In the genomic region with DNA sequence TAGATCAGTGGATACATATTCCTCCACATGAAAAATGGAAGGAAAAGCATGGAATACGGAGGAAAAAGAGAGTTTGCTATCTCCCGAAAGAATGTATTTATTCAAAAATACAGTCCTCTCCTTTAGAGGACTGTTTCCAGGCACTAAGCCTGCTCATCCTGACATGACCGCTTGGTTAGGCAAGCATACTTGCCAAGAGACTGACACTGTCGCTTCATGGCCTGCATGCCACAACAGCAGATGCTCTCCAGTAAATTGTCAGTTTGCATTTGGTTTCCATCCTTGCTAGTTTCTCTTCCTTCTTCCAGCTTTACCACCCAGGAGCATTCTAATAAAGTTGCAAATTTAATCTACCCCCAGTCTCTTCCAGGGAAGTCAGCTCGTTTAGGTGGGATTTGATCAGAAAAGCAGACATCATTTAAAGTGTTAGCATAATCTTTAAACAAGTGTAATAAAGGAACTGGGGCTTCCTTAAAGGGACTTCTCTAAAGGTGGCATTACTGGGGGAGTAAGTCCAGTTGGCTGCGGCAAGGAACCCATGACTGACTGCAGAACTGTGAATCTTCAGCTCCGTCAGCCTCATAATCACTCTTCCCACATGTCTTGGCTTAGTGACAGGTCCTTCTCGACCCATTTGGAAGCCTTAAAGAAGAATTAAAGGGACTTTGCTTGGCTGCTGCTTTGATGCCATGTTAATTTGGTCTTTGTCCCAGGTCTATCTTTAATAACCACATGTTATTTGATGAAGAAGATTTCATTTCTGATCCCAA, we compare ENCODE assay signal across 33 mouse cellular contexts. TPM values are rescaled to one million over a fixed set of nuclear protein-coding genes. Genes with fewer than 3 reads are reported as not detected.
DNase-seq lines count a peak whose midpoint lies in the region; ATAC-seq and TF ChIP-seq lines count a peak whose summit lies in the region.
"Had no signal": no experiment of that assay in that cellular context is flagged by ENCODE, and none has a peak within 500 bp of the region (broad histone marks: within the 10 kb centered on the region; RNA-seq: fewer than 3 reads in every experiment).

No protein-coding gene starts in this region.

- ATAC-seq in erythroblast, adult 5-6 weeks (replicated peaks; ENCODE audit: low FRiP score, poor library complexity, severe bottlenecking), result no peak
- no peak for ATAC-seq in liver, embryonic 11.5 days (replicated peaks; ENCODE audit: low FRiP score)
- no peak for ATAC-seq in liver, embryonic 14.5 days (ENCODE audit: insufficient read depth)
- ATAC-seq in forebrain, embryonic 13.5 days, result no peak
- ATAC-seq: CD4-positive, CD25-positive, alpha-beta regulatory T cell, adult 4 months; forebrain, embryonic 14.5 days; inflammation-experienced regulatory T-cells, adult 6 months; midbrain, embryonic 13.5 days had no signal

- 86% methylated on average over 8 of the region's 8 CpGs for WGBS in liver, embryonic 11.5 days
- WGBS in liver, embryonic 14.5 days (ENCODE audit: insufficient replicate concordance), result 70% methylated on average over 8 of the region's 8 CpGs
- WGBS in forebrain, embryonic 13.5 days, result 86% methylated on average over 8 of the region's 8 CpGs

- H3K36me3 ChIP-seq in erythroblast, embryonic 14.5 days (ENCODE audit: control insufficient read depth), result peaks cover 66% of the 10 kb centered on the region
- peaks cover 5% of the 10 kb centered on the region; the same call in 1 of the 2 replicates for H3K36me3 ChIP-seq in liver, embryonic 11.5 days (ENCODE audit: control insufficient read depth, insufficient read depth, low read length)
- H3K36me3 ChIP-seq in liver, embryonic 14.5 days (replicated peaks; ENCODE audit: control insufficient read depth, insufficient read depth, low read depth), result peaks cover 21% of the 10 kb centered on the region
- peaks cover 26% of the 10 kb centered on the region for H3K36me3 ChIP-seq in forebrain, embryonic 13.5 days (ENCODE audit: poor library complexity, severe bottlenecking)

- H3K9ac ChIP-seq in liver, embryonic 11.5 days (ENCODE audit: low read depth, low read length), result no peak overlapping the region
- peak overlapping the region; percentile 63 for H3K9ac ChIP-seq in liver, embryonic 14.5 days (replicated peaks)
- no peak overlapping the region for H3K9ac ChIP-seq in forebrain, embryonic 13.5 days
- H3K9ac ChIP-seq: embryonic facial prominence, embryonic 12.5 days; heart, embryonic 13.5 days; hindbrain, embryonic 12.5 days; midbrain, embryonic 13.5 days; neural tube, embryonic 12.5 days had no signal

- no peak for TF ChIP-seq CTCF in liver, embryonic 14.5 days (IDR thresholded peaks at IDR 0.05; ENCODE audit: low read depth)

- H3K4me1 ChIP-seq in erythroblast, embryonic 14.5 days (ENCODE audit: control insufficient read depth), result peaks cover 49% of the 10 kb centered on the region
- peaks cover 9% of the 10 kb centered on the region for H3K4me1 ChIP-seq in liver, embryonic 11.5 days (replicated peaks; ENCODE audit: control insufficient read depth, insufficient read depth, low read length)
- peaks cover 40 to 45% of the 10 kb centered on the region in 2 experiments for H3K4me1 ChIP-seq in liver, embryonic 14.5 days (replicated peaks; ENCODE audit: control insufficient read depth in 2 of 2, insufficient read depth in 2 of 2, low read length in 1 of 2)
- no peaks in the 10 kb centered on the region for H3K4me1 ChIP-seq in forebrain, embryonic 13.5 days
- H3K4me1 ChIP-seq: embryonic facial prominence, embryonic 12.5 days; heart, embryonic 13.5 days; hindbrain, embryonic 12.5 days; midbrain, embryonic 13.5 days; neural tube, embryonic 12.5 days had no signal

- H3K4me3 ChIP-seq in erythroblast, embryonic 14.5 days (replicated peaks), result peak overlapping the region; percentile 40
- no peak overlapping the region for H3K4me3 ChIP-seq in liver, embryonic 11.5 days (ENCODE audit: low read depth, low read length)
- peak overlapping the region in 1 of 2 experiments; percentile 36; a peak in 1 of 4 replicates for H3K4me3 ChIP-seq in liver, embryonic 14.5 days (ENCODE audit: insufficient read depth in 1 of 2, low read depth in 2 of 2, low read length in 2 of 2)
- H3K4me3 ChIP-seq in forebrain, embryonic 13.5 days, result no peak overlapping the region
- H3K4me3 ChIP-seq: embryonic facial prominence, embryonic 12.5 days; heart, embryonic 13.5 days; hindbrain, embryonic 12.5 days; midbrain, embryonic 13.5 days; neural tube, embryonic 12.5 days had no signal

- no peaks in the 10 kb centered on the region for H3K27me3 ChIP-seq in erythroblast, embryonic 14.5 days (ENCODE audit: control insufficient read depth)
- no peaks in the 10 kb centered on the region for H3K27me3 ChIP-seq in liver, embryonic 11.5 days (replicated peaks; ENCODE audit: control insufficient read depth, insufficient read depth, low read length)
- no peaks in the 10 kb centered on the region for H3K27me3 ChIP-seq in liver, embryonic 14.5 days (ENCODE audit: control insufficient read depth, insufficient read depth, low read length)
- H3K27me3 ChIP-seq in forebrain, embryonic 13.5 days, result no peaks in the 10 kb centered on the region
- H3K27me3 ChIP-seq: embryonic facial prominence, embryonic 12.5 days; heart, embryonic 13.5 days; hindbrain, embryonic 12.5 days; midbrain, embryonic 13.5 days; neural tube, embryonic 12.5 days had no signal

- no peak for TF ChIP-seq EP300 in liver, embryonic 14.5 days (IDR thresholded peaks at IDR 0.05; ENCODE audit: low read depth)

- H3K9me3 ChIP-seq in erythroblast, embryonic 14.5 days (ENCODE audit: control insufficient read depth, low read length), result peaks cover 4% of the 10 kb centered on the region
- H3K9me3 ChIP-seq in liver, embryonic 11.5 days (ENCODE audit: control insufficient read depth, low read length), result no peaks in the 10 kb centered on the region
- H3K9me3 ChIP-seq in liver, embryonic 14.5 days (ENCODE audit: control insufficient read depth, low read length), result no peaks in the 10 kb centered on the region
- no peaks in the 10 kb centered on the region for H3K9me3 ChIP-seq in forebrain, embryonic 13.5 days (replicated peaks)
- H3K9me3 ChIP-seq: embryonic facial prominence, embryonic 12.5 days; heart, embryonic 13.5 days; hindbrain, embryonic 12.5 days; midbrain, embryonic 13.5 days; neural tube, embryonic 12.5 days had no signal

- DNase-seq in liver, embryonic 11.5 days (ENCODE audit: low spot score), result no peak
- DNase-seq in liver, result no peak
- no peak for DNase-seq in liver, embryonic 14.5 days (ENCODE audit: low read depth in 3 of 3, low spot score in 3 of 3)
- DNase-seq in lung, postnatal 14 days, result no peak
- DNase-seq: adrenal gland, postnatal 14 days; cerebellum, postnatal 25 days; gastrocnemius, postnatal 10 days; kidney, adult 8-10 months; kidney, postnatal 10 days; lung, adult 18-20 months; lung, postnatal 10 days; retina, postnatal 1 day; right cerebral cortex, postnatal 4 days; thymus, adult 2 months had no signal

- peak overlapping the region; percentile 49 for H3K4me2 ChIP-seq in liver, embryonic 11.5 days
- peak overlapping the region; percentile 71 for H3K4me2 ChIP-seq in liver, embryonic 14.5 days (ENCODE audit: low read depth)
- no peak overlapping the region for H3K4me2 ChIP-seq in forebrain, embryonic 13.5 days
- H3K4me2 ChIP-seq: embryonic facial prominence, embryonic 12.5 days; heart, embryonic 13.5 days; hindbrain, embryonic 12.5 days; midbrain, embryonic 13.5 days; neural tube, embryonic 12.5 days had no signal

- peak overlapping the region; percentile 91 for H3K27ac ChIP-seq in liver, embryonic 11.5 days (ENCODE audit: low read depth, low read length)
- peak overlapping the region; percentile 99 for H3K27ac ChIP-seq in liver, embryonic 14.5 days
- no peak overlapping the region for H3K27ac ChIP-seq in forebrain, embryonic 13.5 days
- H3K27ac ChIP-seq: embryonic facial prominence, embryonic 12.5 days; heart, embryonic 13.5 days; hindbrain, embryonic 12.5 days; midbrain, embryonic 13.5 days; neural tube, embryonic 12.5 days had no signal

RNA-seq across cellular contexts. Expression of a gene that starts 15.1 kb away (rescaled TPM):
- 0.08 TPM in 1 of 2 replicates, not detected in the other for polyA plus RNA-seq in erythroblast, embryonic 14.5 days (2012)
- total RNA-seq in erythroblast, adult 5-6 weeks (2015; ENCODE audit: low replicate concordance), result 10.4 and 12.3 TPM in 2 replicates
- 4.3 and 7.7 TPM in 2 replicates for total RNA-seq in erythroblast, adult 5-6 weeks (2017; ENCODE audit: low replicate concordance)
- polyA plus RNA-seq in liver, embryonic 11.5 days (2014; fragmentation: Nextera tagmentation; extraction: Ambion mirVana), result 42.6 and 43.9 TPM in 2 replicates
- 7.3 and 12.6 TPM in 2 replicates for polyA plus RNA-seq in liver, embryonic 14.5 days (2012; rRNA removed)
- 24.3 and 27.6 TPM in 2 replicates for polyA plus RNA-seq in liver, embryonic 14.5 days (2014; fragmentation: Nextera tagmentation; extraction: Ambion mirVana)
- polyA plus RNA-seq in forebrain, embryonic 13.5 days (2015; fragmentation: Nextera tagmentation; extraction: Ambion mirVana), result 20.3 and 25.8 TPM in 2 replicates

RNA-seq across cellular contexts. Expression of a gene that starts 15.2 kb away (rescaled TPM):
- not detected in 2 replicates for polyA plus RNA-seq in erythroblast, embryonic 14.5 days (2012)
- total RNA-seq in erythroblast, adult 5-6 weeks (2015; ENCODE audit: low replicate concordance), result not detected in 2 replicates
- total RNA-seq in erythroblast, adult 5-6 weeks (2017; ENCODE audit: low replicate concordance), result not detected in 2 replicates
- polyA plus RNA-seq in liver, embryonic 11.5 days (2014; fragmentation: Nextera tagmentation; extraction: Ambion mirVana), result not detected in 2 replicates
- polyA plus RNA-seq in liver, embryonic 14.5 days (2012; rRNA removed), result not detected in 2 replicates
- polyA plus RNA-seq in liver, embryonic 14.5 days (2014; fragmentation: Nextera tagmentation; extraction: Ambion mirVana), result not detected in 2 replicates
- polyA plus RNA-seq in forebrain, embryonic 13.5 days (2015; fragmentation: Nextera tagmentation; extraction: Ambion mirVana), result not detected in 2 replicates
- total RNA-seq: adrenal gland, postnatal 14 days; gastrocnemius, postnatal 10 days; granulocyte monocyte progenitor cell, adult 5-6 weeks; left cerebral cortex, adult 8-10 months; megakaryocyte, adult 5-6 weeks had no signal
- polyA plus RNA-seq: CD4-positive, CD25-positive, alpha-beta regulatory T cell, adult 4 months; embryonic facial prominence, embryonic 12.5 days; forebrain, embryonic 14.5 days; heart, embryonic 13.5 days; hindbrain, embryonic 12.5 days; limb, embryonic 11.5 days; midbrain, embryonic 13.5 days; neural tube, embryonic 12.5 days; stomach, embryonic 14.5 days; thymus, adult 2 months had no signal

RNA-seq across cellular contexts. Expression of a gene that starts 47.9 kb away (rescaled TPM):
- polyA plus RNA-seq in erythroblast, embryonic 14.5 days (2012), result not detected in 2 replicates
- total RNA-seq in erythroblast, adult 5-6 weeks (2015; ENCODE audit: low replicate concordance), result not detected in 2 replicates
- not detected in 2 replicates for total RNA-seq in erythroblast, adult 5-6 weeks (2017; ENCODE audit: low replicate concordance)
- polyA plus RNA-seq in liver, embryonic 11.5 days (2014; fragmentation: Nextera tagmentation; extraction: Ambion mirVana), result not detected in 2 replicates
- polyA plus RNA-seq in liver, embryonic 14.5 days (2012; rRNA removed), result not detected in 2 replicates
- not detected in 2 replicates for polyA plus RNA-seq in liver, embryonic 14.5 days (2014; fragmentation: Nextera tagmentation; extraction: Ambion mirVana)
- polyA plus RNA-seq in forebrain, embryonic 13.5 days (2015; fragmentation: Nextera tagmentation; extraction: Ambion mirVana), result not detected in 2 replicates
- total RNA-seq: adrenal gland, postnatal 14 days; gastrocnemius, postnatal 10 days; granulocyte monocyte progenitor cell, adult 5-6 weeks; heart, postnatal 25 days; layer of hippocampus, adult 18-20 months; layer of hippocampus, postnatal 14 days; left cerebral cortex, adult 8-10 months; megakaryocyte, adult 5-6 weeks had no signal
- polyA plus RNA-seq: CD4-positive, CD25-positive, alpha-beta regulatory T cell, adult 4 months; embryonic facial prominence, embryonic 12.5 days; forebrain, embryonic 14.5 days; heart, embryonic 13.5 days; hindbrain, embryonic 12.5 days; inflammation-experienced regulatory T-cells, adult 6 months; limb, embryonic 11.5 days; midbrain, embryonic 13.5 days; neural tube, embryonic 12.5 days; stomach, embryonic 14.5 days; thymus, adult 2 months had no signal
